ENCODE assay signal across 1 mouse cellular context in genomic region chr13:108191074-108191720, GRCm38 (mm10).
TF ChIP-seq lines count a peak whose summit lies in the region.

No protein-coding gene starts in this region.

TF ChIP-seq in CH12.LX, 34 proteins besides CTCF, POLR2A, EP300 and RAD21 (continued from another document):
- TF ChIP-seq GABPA (IDR thresholded peaks at IDR 0.05; ENCODE audit: insufficient replicate concordance, low read depth, low read length) (no peak), NRF1 (IDR thresholded peaks at IDR 0.05; ENCODE audit: low read depth, low read length) (no peak), ELF1 (IDR thresholded peaks at IDR 0.05; ENCODE audit: low read depth, low read length) (peak; percentile 25; the same call in 1 of the 2 replicates), POLR2AphosphoS2 (IDR thresholded peaks at IDR 0.05; ENCODE audit: low read depth, low read length) (no peak), ZKSCAN1 (IDR thresholded peaks at IDR 0.05; ENCODE audit: borderline replicate concordance, low read depth, low read length) (no peak), MAX (IDR thresholded peaks at IDR 0.05; ENCODE audit: low read length) (0 out of 2 replicates have a peak, but pooled peaks have one; percentile 30), ZMIZ1 (IDR thresholded peaks at IDR 0.05; ENCODE audit: low read depth, low read length) (no peak), KAT2A (IDR thresholded peaks at IDR 0.05; ENCODE audit: insufficient replicate concordance, low read length) (no peak), JUND (conservative IDR thresholded peaks at IDR 0.05; ENCODE audit: low read depth, low read length) (no peak), CHD1 (IDR thresholded peaks at IDR 0.05; ENCODE audit: low read depth, low read length) (no peak), TCF12 (IDR thresholded peaks at IDR 0.05; ENCODE audit: low read depth, low read length) (no peak), MAZ (IDR thresholded peaks at IDR 0.05; ENCODE audit: low read depth, low read length) (0 out of 2 replicates have a peak, but pooled peaks have one; percentile 35), E2F4 (IDR thresholded peaks at IDR 0.05; ENCODE audit: insufficient replicate concordance, low read depth, low read length) (no peak), HCFC1 (IDR thresholded peaks at IDR 0.05; ENCODE audit: low read depth, low read length) (no peak), UBTF (IDR thresholded peaks at IDR 0.05; ENCODE audit: low read depth, low read length) (no peak), ETS1 (conservative IDR thresholded peaks at IDR 0.05; ENCODE audit: low read depth, low read length) (no peak), NELFE (IDR thresholded peaks at IDR 0.05; ENCODE audit: low read depth, low read length) (no peak; the same call in 1 of the 2 replicates), JUN (IDR thresholded peaks at IDR 0.05; ENCODE audit: insufficient read depth, low read depth, low read length) (no peak)
TF ChIP-seq in CH12.LX: peak in this region for 7.
